Mouse (Mus musculus) stomach, postnatal 0 days (tissue): ENCODE results near the gene Sohlh1.
A peak's percentile ranks its signal among the peaks of the same experiment; 100 is the strongest.

Experiments used
- CTCF ChIP-seq: IDR thresholded peaks from 2 replicates; pipeline ENCODE4 v1.5.1; 2016; ENCODE audit warnings: antibody characterized with exemption, low read depth, mild to moderate bottlenecking, moderate library complexity
- EP300 ChIP-seq: optimal IDR thresholded peaks from 2 replicates; pipeline ENCODE3; 2016; ENCODE audit warnings: antibody characterized with exemption

DNA sequence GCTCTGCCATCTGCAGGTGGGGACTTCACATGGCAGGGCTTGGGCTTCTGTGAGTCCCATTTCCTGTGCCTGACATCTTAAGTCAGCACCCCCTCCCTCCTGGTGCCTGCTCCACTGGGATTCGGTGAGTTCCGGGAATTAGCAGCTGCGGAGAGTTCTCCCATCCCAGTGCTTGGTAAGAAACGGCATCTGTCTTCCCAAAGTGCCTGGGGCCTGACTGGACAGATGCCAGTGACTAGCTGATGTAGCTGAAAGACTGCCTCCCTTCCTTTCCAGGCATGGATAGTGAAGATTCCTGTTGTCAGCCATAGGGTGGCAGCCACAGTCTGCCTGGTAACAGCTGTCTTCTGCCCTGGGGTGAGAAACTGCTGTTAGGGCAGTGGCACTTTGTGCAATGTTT lies 18.4 kb upstream of the Sohlh1 start:
- TF ChIP-seq CTCF (peak; percentile 49), EP300 (no peak)
